Mouse (Mus musculus): ENCODE measurements around the gene Wdr76. TPM values are rescaled to one million over a fixed set of nuclear protein-coding genes. Genes with fewer than 3 reads are reported as not detected.

Wdr76 gene
- total and polyA plus RNA-seq, 3 experiments: 17.4 to 29.9 (median 26.9) TPM

DNA sequence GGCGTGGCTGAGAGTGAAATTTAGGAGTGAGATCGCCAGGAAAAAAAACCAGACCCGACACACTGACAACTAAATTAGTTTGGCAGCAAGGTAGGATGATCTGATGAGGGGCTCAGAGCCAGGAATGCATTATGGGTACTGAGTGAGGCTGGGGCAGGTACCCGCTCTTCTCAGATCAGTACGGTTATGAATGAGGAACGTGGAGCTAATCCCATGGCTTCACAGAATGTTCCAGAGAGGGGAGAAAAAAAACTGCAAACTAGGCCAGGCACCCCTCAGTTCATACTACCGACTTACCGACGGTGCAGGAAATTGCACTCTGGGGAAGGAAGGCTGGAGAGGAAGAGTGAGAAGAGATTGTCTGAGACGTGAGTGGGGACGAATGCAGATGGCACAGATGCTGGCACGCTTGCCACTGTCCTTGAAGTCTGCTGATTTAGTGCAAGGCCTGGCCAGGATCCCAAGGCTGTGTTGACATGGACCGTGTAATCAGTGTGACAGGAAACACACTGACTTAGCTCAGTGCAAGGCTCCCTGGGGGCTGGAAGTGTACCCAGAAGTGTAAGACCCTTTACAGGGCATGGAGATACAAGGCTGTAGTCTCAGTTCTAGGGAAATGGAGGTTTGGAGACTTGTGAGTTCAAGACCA, 77.1 kb downstream of the Wdr76 start:
- in situ Hi-C loops (cut with MboI; ENCODE audit: low pct_ligation_motif_present, low pct_unique_long_range_greater_than_20kb, low sequenced_read_pairs): no loop called here
- TF ChIP-seq MAX (IDR thresholded peaks at IDR 0.05; ENCODE audit: low read length): no peak
- H3K9ac ChIP-seq (ENCODE audit: insufficient read depth, low read depth): no peak overlapping the region

DNA sequence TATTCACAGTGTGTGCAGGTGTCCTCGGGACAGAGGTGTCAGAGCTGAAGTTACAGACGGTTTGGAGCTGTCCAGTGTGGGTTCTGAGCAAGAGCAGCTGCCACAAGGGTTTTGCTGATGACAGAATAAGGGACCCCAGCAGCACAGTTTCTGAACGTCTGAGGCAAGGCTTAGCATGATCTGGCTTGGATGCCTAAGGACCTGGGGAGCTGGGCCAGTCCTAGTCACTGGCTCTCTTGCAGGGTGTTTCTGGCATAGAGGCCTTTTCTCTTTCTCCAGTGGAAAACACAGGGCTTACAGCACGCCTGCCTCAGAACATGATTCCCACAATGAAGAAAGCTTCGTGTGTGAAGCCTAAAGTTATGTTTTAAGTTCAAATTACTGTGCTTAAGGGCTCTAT, 78.2 kb downstream of the Wdr76 start:
- Histone ChIP-seq H3K36me3 (replicated peaks in 1 of 2; ENCODE audit: control insufficient read depth in 1 of 2, insufficient read depth in 1 of 2, low read length in 1 of 2) (no peaks in the 10 kb centered on the region), H3K79me2 (replicated peaks; ENCODE audit: control insufficient read depth, extremely low read depth, insufficient read depth, poor library complexity, severe bottlenecking) (no peaks in the 10 kb centered on the region), H3K4me2 (ENCODE audit: insufficient read depth, low read depth, poor library complexity, severe bottlenecking) (no peak overlapping the region), H3K9me3 (replicated peaks; ENCODE audit: low read length) (no peaks in the 10 kb centered on the region), H3K4me3 (replicated peaks in 1 of 3; ENCODE audit: low read depth in 2 of 3, low read length in 2 of 3, poor library complexity in 1 of 3) (no peak overlapping the region), H3K27ac (ENCODE audit: insufficient read depth, low read depth) (no peak overlapping the region), H3K27me3 (replicated peaks) (no peaks in the 10 kb centered on the region), H3K4me1 (ENCODE audit: control insufficient read depth in 1 of 2, insufficient read depth in 2 of 2) (peaks cover 3 to 8% of the 10 kb centered on the region in 2 experiments; a peak in 2 of 4 replicates), H3K9ac (ENCODE audit: insufficient read depth, low read depth) (no peak overlapping the region)
- in situ Hi-C loops (cut with MboI; ENCODE audit: low pct_ligation_motif_present, low pct_unique_long_range_greater_than_20kb, low sequenced_read_pairs): no loop called here
- TF ChIP-seq ZKSCAN1 (IDR thresholded peaks at IDR 0.05; ENCODE audit: borderline replicate concordance, low read depth, low read length): no peak
- no peak for TF ChIP-seq ZMIZ1 (IDR thresholded peaks at IDR 0.05; ENCODE audit: low read depth, low read length)
- TF ChIP-seq MAX (IDR thresholded peaks at IDR 0.05; ENCODE audit: low read length): no peak
- TF ChIP-seq HCFC1 (IDR thresholded peaks at IDR 0.05; ENCODE audit: low read depth, low read length): no peak
- TF ChIP-seq MXI1 (IDR thresholded peaks at IDR 0.05; ENCODE audit: low read depth, low read length): no peak
- no peak for TF ChIP-seq SIN3A (IDR thresholded peaks at IDR 0.05; ENCODE audit: low read length)
- no peak for TF ChIP-seq USF1 (IDR thresholded peaks at IDR 0.05; ENCODE audit: low read depth, low read length)
- TF ChIP-seq CHD2 (IDR thresholded peaks at IDR 0.05; ENCODE audit: low read length): no peak
- TF ChIP-seq JUN (IDR thresholded peaks at IDR 0.05; ENCODE audit: insufficient read depth, low read depth, low read length): no peak
- no peak for TF ChIP-seq ELF1 (IDR thresholded peaks at IDR 0.05; ENCODE audit: low read depth, low read length)
- dilution Hi-C loops (cut with MboI; ENCODE audit: extremely low pct_ligation_motif_present, extremely low pct_unique_long_range_greater_than_20kb, low sequenced_read_pairs): no loop called here
- no peak for DNase-seq (ENCODE audit: extremely low read depth)

More for the DNA sequence above, 77.1 kb downstream of the Wdr76 start:
- Histone ChIP-seq H3K4me3 (replicated peaks in 1 of 3; ENCODE audit: low read depth in 2 of 3, low read length in 2 of 3, poor library complexity in 1 of 3) (no peak overlapping the region), H3K79me2 (replicated peaks; ENCODE audit: control insufficient read depth, extremely low read depth, insufficient read depth, poor library complexity, severe bottlenecking) (no peaks in the 10 kb centered on the region), H3K9me3 (replicated peaks; ENCODE audit: low read length) (no peaks in the 10 kb centered on the region), H3K4me2 (ENCODE audit: insufficient read depth, low read depth, poor library complexity, severe bottlenecking) (no peak overlapping the region), H3K27me3 (replicated peaks) (no peaks in the 10 kb centered on the region), H3K4me1 (ENCODE audit: control insufficient read depth in 1 of 2, insufficient read depth in 2 of 2) (peaks cover 3 to 8% of the 10 kb centered on the region in 2 experiments; a peak in 2 of 4 replicates), H3K36me3 (replicated peaks in 1 of 2; ENCODE audit: control insufficient read depth in 1 of 2, insufficient read depth in 1 of 2, low read length in 1 of 2) (no peaks in the 10 kb centered on the region), H3K27ac (ENCODE audit: insufficient read depth, low read depth) (no peak overlapping the region)
- dilution Hi-C loops (cut with MboI; ENCODE audit: extremely low pct_ligation_motif_present, extremely low pct_unique_long_range_greater_than_20kb, low sequenced_read_pairs): no loop called here
- no peak for DNase-seq (ENCODE audit: extremely low read depth)

DNA sequence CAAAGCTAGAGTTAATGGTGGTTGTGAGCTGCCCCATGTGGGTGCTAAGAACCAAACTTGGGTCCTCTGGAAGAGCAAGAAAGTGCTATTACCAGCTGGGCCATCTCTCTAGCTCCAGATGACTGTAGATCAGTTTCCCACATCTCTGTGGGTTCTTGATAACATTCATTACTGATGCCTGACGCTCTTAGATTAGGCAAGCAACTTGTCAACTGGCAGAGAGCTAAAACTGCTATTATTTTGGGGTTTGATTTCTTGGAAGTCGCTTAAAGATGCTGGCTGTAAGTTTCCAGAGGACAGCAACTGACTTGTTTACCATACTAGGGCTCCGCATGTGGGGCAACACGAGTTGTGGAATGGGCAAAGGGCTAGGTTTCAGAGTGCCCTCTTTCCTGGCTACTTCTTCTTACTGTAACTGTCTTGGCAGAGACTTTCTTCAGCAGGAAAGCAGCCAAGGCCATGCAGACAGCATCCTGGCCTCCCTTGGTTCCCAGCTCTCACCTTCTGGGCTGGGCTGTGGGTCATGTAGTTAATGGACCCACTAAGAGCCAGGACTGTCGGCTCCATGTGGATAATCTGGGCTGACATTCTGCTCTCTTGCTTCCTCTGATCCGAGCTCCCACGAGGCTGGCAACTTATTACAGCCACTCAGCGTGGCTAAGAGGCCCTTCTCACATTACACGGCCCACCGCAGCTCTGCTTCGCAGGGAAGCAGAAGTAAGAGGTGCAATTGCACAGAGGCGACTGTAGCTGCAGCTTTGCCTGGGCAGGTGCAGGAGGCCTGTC, 81.2 kb downstream of the Wdr76 start:
- DNase-seq (ENCODE audit: extremely low read depth): no peak
- Histone ChIP-seq H3K27me3 (replicated peaks) (peaks cover 1% of the 10 kb centered on the region), H3K27ac (ENCODE audit: insufficient read depth, low read depth) (no peak overlapping the region), H3K4me3 (replicated peaks in 1 of 3; ENCODE audit: low read depth in 2 of 3, low read length in 2 of 3, poor library complexity in 1 of 3) (no peak overlapping the region), H3K9ac (ENCODE audit: insufficient read depth, low read depth) (no peak overlapping the region), H3K4me2 (ENCODE audit: insufficient read depth, low read depth, poor library complexity, severe bottlenecking) (no peak overlapping the region), H3K79me2 (replicated peaks; ENCODE audit: control insufficient read depth, extremely low read depth, insufficient read depth, poor library complexity, severe bottlenecking) (no peaks in the 10 kb centered on the region), H3K4me1 (ENCODE audit: control insufficient read depth in 1 of 2, insufficient read depth in 2 of 2) (peaks cover 3 to 8% of the 10 kb centered on the region in 2 experiments; a peak in 2 of 4 replicates), H3K36me3 (replicated peaks in 1 of 2; ENCODE audit: control insufficient read depth in 1 of 2, insufficient read depth in 1 of 2, low read length in 1 of 2) (no peaks in the 10 kb centered on the region), H3K9me3 (replicated peaks; ENCODE audit: low read length) (no peaks in the 10 kb centered on the region)
- dilution Hi-C loops (cut with MboI; ENCODE audit: extremely low pct_ligation_motif_present, extremely low pct_unique_long_range_greater_than_20kb, low sequenced_read_pairs) (no loop called here), in situ Hi-C loops (cut with MboI; ENCODE audit: low pct_ligation_motif_present, low pct_unique_long_range_greater_than_20kb, low sequenced_read_pairs) (no loop called here)
- no peak for TF ChIP-seq MXI1 (IDR thresholded peaks at IDR 0.05; ENCODE audit: low read depth, low read length)
